Mouse (Mus musculus) lung, adult 2 months (tissue): Measurements from ENCODE around the gene Dhx8.

Experiments
- CTCF ChIP-seq: fragments of 200-500 bp; IDR thresholded peaks from 2 replicates; pipeline ENCODE4 v1.5.1; 2011; ENCODE audit warnings: mild to moderate bottlenecking, low read length, control low read depth; ENCODE audit not compliant: insufficient read depth
- POLR2A ChIP-seq: fragments of 200-500 bp; IDR thresholded peaks from 2 replicates; pipeline ENCODE4 v1.6.1; 2011; ENCODE audit warnings: low read depth, mild to moderate bottlenecking, control low read depth, low read length, borderline replicate concordance; ENCODE audit errors: extremely low read depth

DNA sequence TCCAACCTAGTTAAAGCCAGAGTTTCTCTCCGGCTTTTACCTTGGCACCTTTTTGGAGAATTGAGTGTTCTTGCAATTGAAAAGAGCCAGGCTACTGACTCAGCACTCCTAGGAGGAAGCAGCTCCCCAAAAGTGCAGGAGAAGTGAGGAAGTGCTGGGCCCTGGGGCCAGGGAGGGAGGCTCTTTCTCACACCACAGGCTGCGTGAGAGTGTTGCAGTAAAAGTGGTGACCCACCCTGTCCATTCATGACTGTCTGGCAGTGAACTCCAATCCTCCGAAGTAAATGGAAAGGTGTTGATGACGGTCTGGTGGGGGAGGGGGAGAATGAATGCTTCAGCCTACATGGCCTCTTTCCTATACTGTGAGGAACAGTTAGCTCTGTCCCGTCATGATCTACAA, 24.2 kb upstream of the Dhx8 start:
- TF ChIP-seq CTCF: no peak
- no peak for TF ChIP-seq POLR2A
